ENCODE assay signal across 8 mouse cellular contexts in the genomic region with DNA sequence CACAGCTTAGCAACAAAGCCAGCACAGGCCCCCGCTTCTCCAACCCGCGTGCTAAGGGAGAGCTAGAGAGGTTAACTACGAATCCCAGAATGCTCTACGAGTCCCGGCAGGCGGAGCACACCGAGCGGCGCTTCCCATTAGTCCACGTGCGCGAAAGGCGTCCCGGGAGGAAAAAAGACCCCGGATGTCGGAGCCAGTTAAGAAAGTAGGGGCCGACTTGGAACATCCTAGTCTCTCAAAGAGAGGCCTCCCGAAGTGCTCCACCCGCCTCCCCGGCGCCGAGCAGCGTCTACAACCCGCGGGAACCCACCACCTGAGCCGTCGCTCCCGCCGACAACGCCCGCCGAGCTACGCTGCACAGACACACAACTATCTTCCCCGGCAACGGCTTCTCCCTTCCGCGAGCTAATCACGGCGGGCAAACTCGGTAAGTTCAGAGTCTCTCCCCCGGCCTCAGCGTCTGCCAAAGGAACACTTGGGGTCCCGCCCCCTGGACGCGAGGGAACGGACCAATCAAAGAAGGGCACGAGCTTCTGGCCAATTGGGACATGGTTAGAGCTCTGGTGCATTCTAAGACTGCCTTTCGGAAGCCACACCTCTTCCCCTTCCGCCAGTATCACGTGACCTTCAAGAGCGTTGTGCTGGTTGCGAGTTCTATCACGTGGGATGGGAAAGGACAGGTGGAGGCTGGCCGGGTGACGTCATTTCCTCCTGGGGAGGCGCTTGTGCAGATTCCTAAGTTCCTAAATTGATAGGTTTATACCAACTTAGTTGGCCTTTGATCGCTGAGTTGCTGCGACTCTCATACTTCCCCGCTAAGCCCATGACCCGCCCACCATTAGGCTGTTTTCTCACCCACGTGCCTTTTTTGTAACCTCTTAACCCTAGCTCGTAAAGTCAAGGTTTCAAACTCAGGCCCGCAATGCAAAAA. TPM values are rescaled to one million over a fixed set of nuclear protein-coding genes. Genes with fewer than 3 reads are reported as not detected.
DNase-seq lines count a peak whose midpoint lies in the region; ATAC-seq and TF ChIP-seq lines count a peak whose summit lies in the region.

A gene (plus strand): TSS at position 101 of the 931 bp plus-strand sequence.
A gene (minus strand): TSS at position 591 of the 931 bp plus-strand sequence.

- no peaks in the 10 kb centered on the region for H3K27me3 ChIP-seq in kidney, embryonic 14.5 days (ENCODE audit: control insufficient read depth, insufficient read depth, low read length)
- no peaks in the 10 kb centered on the region for H3K27me3 ChIP-seq in limb, embryonic 15.5 days

- no peaks in the 10 kb centered on the region for H3K9me3 ChIP-seq in kidney, embryonic 14.5 days (ENCODE audit: control insufficient read depth, low read length)
- H3K9me3 ChIP-seq in limb, embryonic 15.5 days = no peaks in the 10 kb centered on the region

- no peak for TF ChIP-seq CTCF in bone marrow macrophage, adult 2 months (IDR thresholded peaks at IDR 0.05; ENCODE audit: low read depth, low read length)
- TF ChIP-seq CTCF in embryonic fibroblast, embryonic 13.5 days (IDR thresholded peaks at IDR 0.05; ENCODE audit: borderline replicate concordance, insufficient read depth, low read length) = no peak

- no peak; the same call in 1 of the 2 replicates for TF ChIP-seq POLR2A in bone marrow macrophage, adult 2 months (IDR thresholded peaks at IDR 0.05; ENCODE audit: borderline replicate concordance, low read depth, low read length)
- TF ChIP-seq POLR2A in embryonic fibroblast, embryonic 13.5 days (IDR thresholded peaks at IDR 0.05; ENCODE audit: low read depth, low read length) = peak; percentile 81

- peak; percentile 99 for DNase-seq in A20 (ENCODE audit: low read depth, low spot score)
- peak; percentile 99 to 100 for DNase-seq in heart, adult 9 months (ENCODE audit: low spot score in 2 of 2)
- DNase-seq in monocyte, adult 2 months (ENCODE audit: low read depth in 1 of 2, low spot score in 2 of 2) = peak; percentile 91 to 97
- DNase-seq in spleen, postnatal 36 days (ENCODE audit: low spot score in 2 of 2) = peak; percentile 98 to 99

- peak within 1 kb of the TSS; percentile 72 for H3K4me2 ChIP-seq in kidney, embryonic 14.5 days (replicated peaks; ENCODE audit: low read depth, low read length)
- H3K4me2 ChIP-seq in limb, embryonic 15.5 days = peak within 1 kb of the TSS; percentile 62

- H3K36me3 ChIP-seq in kidney, embryonic 14.5 days (ENCODE audit: control insufficient read depth, insufficient read depth, low read length) = peaks cover 33% of the 10 kb centered on the region
- H3K36me3 ChIP-seq in limb, embryonic 15.5 days = peaks cover 33% of the 10 kb centered on the region

- peak within 1 kb of the TSS; percentile 96 for H3K27ac ChIP-seq in bone marrow macrophage, adult 2 months (ENCODE audit: insufficient read depth, low read depth, low read length)
- peak within 1 kb of the TSS; percentile 98 for H3K27ac ChIP-seq in embryonic fibroblast, embryonic 13.5 days (ENCODE audit: insufficient read depth, low read length)
- peak within 1 kb of the TSS; percentile 99 for H3K27ac ChIP-seq in kidney, embryonic 14.5 days (ENCODE audit: low read depth, low read length)
- peak within 1 kb of the TSS; percentile 100 for H3K27ac ChIP-seq in limb, embryonic 15.5 days

- ATAC-seq in kidney, embryonic 14.5 days (ENCODE audit: low FRiP score, low TSS enrichment) = peak; percentile 99
- ATAC-seq in limb, embryonic 15.5 days (ENCODE audit: insufficient number of reproducible peaks, low FRiP score, low TSS enrichment, low read depth) = peak; percentile 99

- peak within 1 kb of the TSS; percentile 97 for H3K9ac ChIP-seq in kidney, embryonic 14.5 days (ENCODE audit: low read depth, low read length)
- peak within 1 kb of the TSS; percentile 89 for H3K9ac ChIP-seq in limb, embryonic 15.5 days

- peak within 1 kb of the TSS; percentile 88 for H3K4me3 ChIP-seq in bone marrow macrophage, adult 2 months (ENCODE audit: insufficient read depth, low read length)
- H3K4me3 ChIP-seq in embryonic fibroblast, embryonic 13.5 days (ENCODE audit: insufficient read depth, low read length) = peak within 1 kb of the TSS; percentile 90
- H3K4me3 ChIP-seq in kidney, embryonic 14.5 days (ENCODE audit: low read length) = peak within 1 kb of the TSS; percentile 82
- peak within 1 kb of the TSS; percentile 91 for H3K4me3 ChIP-seq in limb, embryonic 15.5 days

- WGBS in kidney, embryonic 14.5 days = under 1% methylated on average over 64 of the region's 64 CpGs
- WGBS in limb, embryonic 15.5 days = under 1% methylated on average over 64 of the region's 64 CpGs

- H3K4me1 ChIP-seq in bone marrow macrophage, adult 2 months (ENCODE audit: control insufficient read depth, insufficient read depth, low read length) = peaks cover 49% of the 10 kb centered on the region
- peaks cover 13% of the 10 kb centered on the region for H3K4me1 ChIP-seq in embryonic fibroblast, embryonic 13.5 days (ENCODE audit: control insufficient read depth, insufficient read depth, low read length)
- peaks cover 12% of the 10 kb centered on the region; the same call in 1 of the 2 replicates for H3K4me1 ChIP-seq in kidney, embryonic 14.5 days (ENCODE audit: control insufficient read depth, insufficient read depth, low read length)
- peaks cover 19% of the 10 kb centered on the region for H3K4me1 ChIP-seq in limb, embryonic 15.5 days

RNA-seq across cellular contexts. Expression of the first gene that starts in this region (rescaled TPM):
- polyA plus RNA-seq in bone marrow macrophage, adult 2 months (2012; ENCODE audit: insufficient read depth, insufficient read length, missing spikeins) = 4.0 and 5.0 TPM in 2 replicates
- polyA plus RNA-seq in embryonic fibroblast, embryonic 13.5 days (2011; ENCODE audit: insufficient read length, low read depth, missing spikeins) = 7.3 and 7.7 TPM in 2 replicates
- 2.9 and 4.5 TPM in 2 replicates for polyA plus RNA-seq in kidney, embryonic 14.5 days (2014; fragmentation: Nextera tagmentation; extraction: Ambion mirVana)
- polyA plus RNA-seq in limb, embryonic 15.5 days (2015; fragmentation: Nextera tagmentation; extraction: Ambion mirVana) = 3.4 and 3.7 TPM in 2 replicates

RNA-seq across cellular contexts. Expression of the second gene that starts in this region (rescaled TPM):
- 52.0 and 63.3 TPM in 2 replicates for polyA plus RNA-seq in bone marrow macrophage, adult 2 months (2012; ENCODE audit: insufficient read depth, insufficient read length, missing spikeins)
- polyA plus RNA-seq in embryonic fibroblast, embryonic 13.5 days (2011; ENCODE audit: insufficient read length, low read depth, missing spikeins) = 117 and 153 TPM in 2 replicates
- 322 and 327 TPM in 2 replicates for polyA plus RNA-seq in kidney, embryonic 14.5 days (2014; fragmentation: Nextera tagmentation; extraction: Ambion mirVana)
- polyA plus RNA-seq in limb, embryonic 15.5 days (2015; fragmentation: Nextera tagmentation; extraction: Ambion mirVana) = 215 and 227 TPM in 2 replicates

Comparison
In these comparisons a context has a peak if more than half of its experiments do, and no peak if none do; other contexts are left out.
1. Peak in every context shown above with its lines: DNase-seq, ATAC-seq, H3K4me3 ChIP-seq and H3K27ac ChIP-seq.